Mouse (Mus musculus) midbrain, embryonic 14.5 days (tissue): ENCODE measurements around the gene Zdhhc24. TPM values are rescaled to one million over a fixed set of nuclear protein-coding genes. Genes with fewer than 3 reads are reported as not detected.

Experiments used
- ATAC-seq: fragments of 200-750 bp; cut with Nextera tagmentation; 2 replicates; pipeline ENCODE4 v1.8.0; 2017; ENCODE audit warnings: moderate number of reproducible peaks, moderate library complexity; ENCODE audit not compliant: low FRiP score, low TSS enrichment
- DNase-seq: peaks from one replicate; pipeline ENCODE4 v3.0.0-alpha.2; 2015
- H3K27ac ChIP-seq: fragments of 300-500 bp; sonication (generic); replicated peaks from 2 replicates; pipeline ENCODE4 v1.5.1; 2014; ENCODE audit warnings: mild to moderate bottlenecking, low read depth, low read length, moderate library complexity
- H3K27me3 ChIP-seq: fragments of 300-500 bp; sonication (generic); 2 replicates; pipeline ENCODE4 v1.6.1; 2014; ENCODE audit warnings: low read length, control low read depth, mixed read lengths; ENCODE audit not compliant: control insufficient read depth, insufficient read depth
- H3K36me3 ChIP-seq: fragments of 300-500 bp; sonication (generic); 2 replicates; pipeline ENCODE4 v1.6.1; 2014; ENCODE audit warnings: low read length, control low read depth; ENCODE audit not compliant: control insufficient read depth, insufficient read depth
- H3K4me1 ChIP-seq: fragments of 300-500 bp; sonication (generic); 2 replicates; pipeline ENCODE4 v1.6.1; 2014; ENCODE audit warnings: mild to moderate bottlenecking, antibody characterized with exemption, low read length, control low read depth; ENCODE audit not compliant: control insufficient read depth, insufficient read depth
- H3K4me2 ChIP-seq: fragments of 300-500 bp; sonication (generic); 2 replicates; pipeline ENCODE4 v1.6.1; 2014; ENCODE audit warnings: mild to moderate bottlenecking, low read length, moderate library complexity
- H3K4me3 ChIP-seq: fragments of 300-500 bp; sonication (generic); replicated peaks from 2 replicates; pipeline ENCODE4 v1.5.1; 2014; ENCODE audit warnings: low read depth, low read length
- H3K9ac ChIP-seq: fragments of 300-500 bp; sonication (generic); replicated peaks from 2 replicates; pipeline ENCODE4 v1.6.1; 2014; ENCODE audit warnings: mild to moderate bottlenecking, low read length, moderate library complexity
- H3K9me3 ChIP-seq: fragments of 300-500 bp; sonication (generic); 2 replicates; pipeline ENCODE4 v1.6.1; 2016; ENCODE audit warnings: low read length, control low read depth, mixed read lengths; ENCODE audit not compliant: control insufficient read depth
- WGBS: fragments of 180-500 bp; shearing (Covaris S2); extraction: QIAGEN DNeasy Blood & Tissue Kit; methylation state at CpG from one replicate; pipeline ENCODE4 v1.1.7; 2014; 5-methylcytosine and 5-hydroxymethylcytosine counted together
- polyA plus RNA-seq: library from polyadenylated mRNA; unstranded; fragments of >200 nt; fragmentation: Nextera tagmentation; extraction: Ambion mirVana; gene quantifications from 2 replicates; pipeline ENCODE4 v1.2.1, GENCODE M21; 2014

Zdhhc24 gene
- polyA plus RNA-seq: 18.2 and 19.4 TPM in 2 replicates

- peak; percentile 97 for DNase-seq
- 2% methylated on average over 52 of the region's 52 CpGs for WGBS
- Histone ChIP-seq H3K27me3 (no peaks in the 10 kb centered on the region), H3K9ac (peak within 1 kb of the TSS; percentile 78), H3K27ac (peak within 1 kb of the TSS; percentile 78), H3K4me3 (peak within 1 kb of the TSS; percentile 85), H3K36me3 (peaks cover 8% of the 10 kb centered on the region; the same call in 1 of the 2 replicates), H3K4me2 (peak within 1 kb of the TSS; percentile 87), H3K4me1 (peaks cover 10% of the 10 kb centered on the region), H3K9me3 (no peaks in the 10 kb centered on the region)
- peak; percentile 99 for ATAC-seq
Observed at GRCm38 (mm10) chr19:4878405-4879323, at the start of gene Zdhhc24. Gene Zdhhc24, plus strand, starts transcription at chr19:4878668.

GRCm38 (mm10) chr19:4829156-4829555 is 49.3 kb upstream of the Zdhhc24 start:
- H3K4me1 ChIP-seq: no peaks in the 10 kb centered on the region
- H3K4me3 ChIP-seq: no peak overlapping the region
- no peak for ATAC-seq
- no peaks in the 10 kb centered on the region for H3K9me3 ChIP-seq
- peaks cover 26% of the 10 kb centered on the region for H3K36me3 ChIP-seq
- peak; percentile 24 for DNase-seq
- no peak overlapping the region for H3K27ac ChIP-seq
- H3K9ac ChIP-seq: no peak overlapping the region
- no peaks in the 10 kb centered on the region for H3K27me3 ChIP-seq
- H3K4me2 ChIP-seq: no peak overlapping the region
- 65% methylated on average over 7 of the region's 7 CpGs for WGBS

GRCm38 (mm10) chr19:4833977-4834376 is 44.5 kb upstream of the Zdhhc24 start:
- Histone ChIP-seq H3K9ac (no peak overlapping the region), H3K9me3 (no peaks in the 10 kb centered on the region), H3K4me3 (no peak overlapping the region), H3K4me1 (peaks cover 10% of the 10 kb centered on the region), H3K27me3 (no peaks in the 10 kb centered on the region), H3K27ac (no peak overlapping the region), H3K4me2 (no peak overlapping the region), H3K36me3 (peaks cover 5% of the 10 kb centered on the region)
- 91% methylated on average over 8 of the region's 8 CpGs for whole genome bisulfite sequencing
- ATAC-seq (no peak), DNase-seq (no peak)

- 81% methylated on average over 2 of the region's 2 CpGs for WGBS
- no peaks in the 10 kb centered on the region for H3K9me3 ChIP-seq
- H3K27me3 ChIP-seq: peaks cover 13% of the 10 kb centered on the region
- no peak overlapping the region for H3K27ac ChIP-seq
- DNase-seq (no peak), ATAC-seq (no peak)
- H3K4me2 ChIP-seq: no peak overlapping the region
- no peak overlapping the region for H3K9ac ChIP-seq
- no peak overlapping the region for H3K4me3 ChIP-seq
- H3K4me1 ChIP-seq: peaks cover 15% of the 10 kb centered on the region
- peaks cover 5% of the 10 kb centered on the region; the same call in 1 of the 2 replicates for H3K36me3 ChIP-seq
Observed at GRCm38 (mm10) chr19:4836096-4836495, 42.4 kb upstream of the Zdhhc24 start.

GRCm38 (mm10) chr19:4837049-4837448 is 41.4 kb upstream of the Zdhhc24 start:
- DNase-seq: no peak
- H3K4me2 ChIP-seq: no peak overlapping the region
- no peak for ATAC-seq
- peaks cover 15% of the 10 kb centered on the region for H3K4me1 ChIP-seq
- 93% methylated on average over 6 of the region's 6 CpGs for WGBS
- H3K27ac ChIP-seq: no peak overlapping the region
- H3K36me3 ChIP-seq: peaks cover 5% of the 10 kb centered on the region; the same call in 1 of the 2 replicates
- no peak overlapping the region for H3K4me3 ChIP-seq
- H3K9me3 ChIP-seq: no peaks in the 10 kb centered on the region
- H3K27me3 ChIP-seq: peaks cover 16% of the 10 kb centered on the region
- H3K9ac ChIP-seq: no peak overlapping the region

GRCm38 (mm10) chr19:4838526-4839140 is 39.8 kb upstream of the Zdhhc24 start:
- peak overlapping the region; percentile 98 for H3K4me2 ChIP-seq
- no peak overlapping the region for H3K27ac ChIP-seq
- H3K27me3 ChIP-seq: peaks cover 16% of the 10 kb centered on the region
- no peaks in the 10 kb centered on the region for H3K9me3 ChIP-seq
- peaks cover 15% of the 10 kb centered on the region for H3K4me1 ChIP-seq
- peak overlapping the region; percentile 58 for H3K4me3 ChIP-seq
- 33% methylated on average over 10 of the region's 10 CpGs for WGBS
- H3K9ac ChIP-seq: peak overlapping the region; percentile 41
- ATAC-seq (peak; percentile 17; the same call in 1 of the 2 replicates), DNase-seq (no peak)
- no peaks in the 10 kb centered on the region for H3K36me3 ChIP-seq

GRCm38 (mm10) chr19:4839149-4839548 is 39.3 kb upstream of the Zdhhc24 start, which contains the start of the genes Ccs and Ccdc87:
Gene Ccs, minus strand, starts transcription at chr19:4839332.
Gene Ccdc87, plus strand, starts transcription at chr19:4839366.
- H3K9me3 ChIP-seq: no peaks in the 10 kb centered on the region
- no peaks in the 10 kb centered on the region for H3K36me3 ChIP-seq
- no peak within 1 kb of the TSS for H3K27ac ChIP-seq
- H3K4me2 ChIP-seq: peak within 1 kb of the TSS; percentile 98
- ATAC-seq (peak; percentile 98), DNase-seq (peak; percentile 97)
- H3K4me3 ChIP-seq: peak within 1 kb of the TSS; percentile 58
- H3K4me1 ChIP-seq: peaks cover 15% of the 10 kb centered on the region
- 1% methylated on average over 25 of the region's 25 CpGs for WGBS
- H3K27me3 ChIP-seq: peaks cover 16% of the 10 kb centered on the region
- peak within 1 kb of the TSS; percentile 41 for H3K9ac ChIP-seq

- no peak overlapping the region for H3K4me3 ChIP-seq
- H3K9ac ChIP-seq: no peak overlapping the region
- ATAC-seq: no peak
- DNase-seq: no peak
- peaks cover 16% of the 10 kb centered on the region for H3K27me3 ChIP-seq
- H3K4me2 ChIP-seq: no peak overlapping the region
- H3K27ac ChIP-seq: no peak overlapping the region
- H3K4me1 ChIP-seq: peaks cover 15% of the 10 kb centered on the region
- WGBS: 85% methylated on average over 9 of the region's 9 CpGs
- H3K36me3 ChIP-seq: no peaks in the 10 kb centered on the region
- no peaks in the 10 kb centered on the region for H3K9me3 ChIP-seq
Observed at GRCm38 (mm10) chr19:4840848-4841247, 37.6 kb upstream of the Zdhhc24 start.
